Mouse (Mus musculus) forebrain, embryonic 11.5 days (tissue): ENCODE data around the gene Ccdc40. TPM values are rescaled to one million over a fixed set of nuclear protein-coding genes. Genes with fewer than 3 reads are reported as not detected.

ENCODE experiments used
- ATAC-seq: fragments of 200-750 bp; cut with Nextera tagmentation; replicated peaks from 2 replicates; pipeline ENCODE4 v1.8.0; 2017; ENCODE audit warnings: moderate TSS enrichment; ENCODE audit not compliant: low FRiP score
- DNase-seq: peaks from one replicate; pipeline ENCODE4 v3.0.0-alpha.2; 2017; ENCODE audit warnings: low spot score
- H3K27ac ChIP-seq: fragments of 300-500 bp; sonication (generic); 2 replicates; pipeline ENCODE4 v1.5.1; 2014; ENCODE audit warnings: low read depth, low read length
- H3K27me3 ChIP-seq: fragments of 300-500 bp; sonication (generic); 2 replicates; pipeline ENCODE4 v1.6.1; 2014; ENCODE audit warnings: mild to moderate bottlenecking, low read length, mixed read lengths; ENCODE audit not compliant: control insufficient read depth, insufficient read depth
- H3K36me3 ChIP-seq: fragments of 300-500 bp; sonication (generic); 2 replicates; pipeline ENCODE4 v1.6.1; 2014; ENCODE audit warnings: mild to moderate bottlenecking, low read length, moderate library complexity, mixed read lengths; ENCODE audit not compliant: control insufficient read depth, insufficient read depth
- H3K4me1 ChIP-seq: fragments of 300-500 bp; sonication (generic); replicated peaks from 2 replicates; pipeline ENCODE4 v1.6.1; 2014; ENCODE audit warnings: low read length, mixed read lengths; ENCODE audit not compliant: control insufficient read depth, insufficient read depth
- H3K4me2 ChIP-seq: fragments of 300-500 bp; sonication (generic); 2 replicates; pipeline ENCODE4 v1.6.1; 2014; ENCODE audit warnings: low read depth, mild to moderate bottlenecking, low read length, moderate library complexity, mixed read lengths; ENCODE audit not compliant: severe bottlenecking
- H3K4me3 ChIP-seq: fragments of 300-500 bp; sonication (generic); 2 replicates; pipeline ENCODE4 v1.5.1; 2014; ENCODE audit warnings: low read depth, low read length
- H3K9ac ChIP-seq: fragments of 300-500 bp; sonication (generic); 2 replicates; pipeline ENCODE4 v1.6.1; 2014; ENCODE audit warnings: low read length
- H3K9me3 ChIP-seq: fragments of 300-500 bp; sonication (generic); 2 replicates; pipeline ENCODE4 v1.6.1; 2016; ENCODE audit warnings: low read length, mixed read lengths; ENCODE audit not compliant: control insufficient read depth
- WGBS: fragments of 180-500 bp; shearing (Covaris S2); extraction: QIAGEN DNeasy Blood & Tissue Kit; methylation state at CpG from one replicate; pipeline ENCODE4 v1.1.7; 2014; 5-methylcytosine and 5-hydroxymethylcytosine counted together
- polyA plus RNA-seq: library from polyadenylated mRNA; unstranded; fragments of >200 nt; fragmentation: Nextera tagmentation; extraction: Ambion mirVana; gene quantifications from 2 replicates; pipeline ENCODE4 v1.2.1, GENCODE M21; 2014

The Ccdc40 gene
- polyA plus RNA-seq, 1 experiment from 2014 or later = 19.5 TPM

DNA sequence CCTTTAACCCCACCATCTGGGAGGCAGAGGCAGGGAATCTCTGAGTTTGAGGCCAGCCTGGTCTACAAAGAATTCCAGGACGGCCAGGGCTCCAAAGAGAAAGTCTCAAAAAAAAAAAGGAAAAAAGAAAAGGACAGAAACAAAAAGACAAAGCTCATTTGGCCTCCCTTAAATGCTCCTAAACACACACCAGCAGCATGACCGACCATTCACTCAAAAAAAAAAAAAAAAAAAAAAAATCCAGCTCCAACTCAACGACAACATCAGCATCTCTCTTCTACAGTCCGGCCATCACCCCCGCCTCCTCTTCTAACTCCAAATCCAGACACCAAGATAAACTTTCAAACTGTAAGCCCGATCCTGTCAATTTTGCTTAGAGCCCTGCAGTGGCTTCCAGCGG, 70.5 kb downstream of the Ccdc40 start:
- Histone ChIP-seq H3K27me3 (no peaks in the 10 kb centered on the region), H3K4me2 (peak overlapping the region; percentile 86), H3K9me3 (no peaks in the 10 kb centered on the region), H3K4me1 (peaks cover 9% of the 10 kb centered on the region), H3K36me3 (peaks cover 21% of the 10 kb centered on the region), H3K4me3 (peak overlapping the region; percentile 93), H3K27ac (no peak overlapping the region), H3K9ac (peak overlapping the region; percentile 96)
- ATAC-seq (no peak), DNase-seq (no peak)
- WGBS = 18% methylated on average over 7 of the region's 7 CpGs

- H3K27me3 ChIP-seq = no peaks in the 10 kb centered on the region
- peak within 1 kb of the TSS; percentile 93 for H3K4me3 ChIP-seq
- ATAC-seq = peak; percentile 95
- DNase-seq = peak; percentile 98
- H3K36me3 ChIP-seq = peaks cover 17% of the 10 kb centered on the region
- H3K27ac ChIP-seq = peak within 1 kb of the TSS; percentile 97
- under 1% methylated on average over 84 of the region's 89 CpGs for WGBS
- H3K4me1 ChIP-seq = peaks cover 9% of the 10 kb centered on the region
- peak within 1 kb of the TSS; percentile 96 for H3K9ac ChIP-seq
- H3K4me2 ChIP-seq = peak within 1 kb of the TSS; percentile 88
- no peaks in the 10 kb centered on the region for H3K9me3 ChIP-seq
Measured at GRCm38 (mm10) chr11:119299391-119300245, 71.2 kb downstream of the Ccdc40 start, which contains the start of gene Eif4a3. TSS of gene Eif4a3 (minus strand) at chr11:119300089.

- H3K9ac ChIP-seq = peak overlapping the region; percentile 96
- no peaks in the 10 kb centered on the region for H3K9me3 ChIP-seq
- H3K36me3 ChIP-seq = peaks cover 12% of the 10 kb centered on the region
- peak overlapping the region; percentile 97 for H3K27ac ChIP-seq
- 0 out of 2 replicates have a peak, but pooled peaks have one; percentile 22 for ATAC-seq
- no peaks in the 10 kb centered on the region for H3K27me3 ChIP-seq
- no peak for DNase-seq
- peaks cover 9% of the 10 kb centered on the region for H3K4me1 ChIP-seq
- WGBS = 2% methylated on average over 31 of the region's 31 CpGs
- H3K4me2 ChIP-seq = peak overlapping the region; percentile 88
- H3K4me3 ChIP-seq = peak overlapping the region; percentile 93
Measured at GRCm38 (mm10) chr11:119300246-119300935, 72.0 kb downstream of the Ccdc40 start.

DNA sequence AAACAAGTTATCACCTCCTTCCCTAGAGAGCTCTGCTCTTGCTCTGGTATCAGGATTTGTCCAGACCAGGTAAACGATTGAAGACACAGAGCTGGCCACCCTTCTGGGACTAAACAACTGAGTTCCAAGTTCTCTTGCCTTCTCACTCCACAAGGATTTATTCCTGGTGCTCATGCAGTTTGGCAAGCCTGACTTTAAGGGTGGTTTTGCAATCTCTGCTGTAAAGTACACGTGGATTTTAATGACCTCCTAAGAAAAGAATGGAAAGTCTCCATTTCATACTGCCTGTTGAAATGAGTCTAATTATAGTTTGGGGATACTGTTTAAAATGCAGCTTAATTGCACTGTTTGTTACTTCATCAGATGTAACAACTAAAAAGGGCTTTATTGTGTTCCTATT, 72.6 kb downstream of the Ccdc40 start:
- WGBS = 44% methylated on average over 2 of the region's 2 CpGs
- Histone ChIP-seq H3K4me3 (peak overlapping the region; percentile 93; the same call in 1 of the 2 replicates), H3K27ac (peak overlapping the region; percentile 97; the same call in 1 of the 2 replicates)

GRCm38 (mm10) chr11:119304904-119305712, 76.7 kb downstream of the Ccdc40 start:
- Histone ChIP-seq H3K4me3 (no peak overlapping the region), H3K4me1 (no peaks in the 10 kb centered on the region), H3K36me3 (no peaks in the 10 kb centered on the region), H3K27me3 (no peaks in the 10 kb centered on the region), H3K9ac (no peak overlapping the region), H3K27ac (no peak overlapping the region), H3K9me3 (no peaks in the 10 kb centered on the region), H3K4me2 (no peak overlapping the region)
- peak; percentile 78 for DNase-seq
- ATAC-seq = no peak
- WGBS = 47% methylated on average over 16 of the region's 16 CpGs

More for the DNA sequence above, 72.6 kb downstream of the Ccdc40 start:
- peak overlapping the region; percentile 88 for H3K4me2 ChIP-seq
- ATAC-seq (no peak), DNase-seq (no peak)
- peaks cover 7% of the 10 kb centered on the region; the same call in 1 of the 2 replicates for H3K36me3 ChIP-seq
- H3K9me3 ChIP-seq = no peaks in the 10 kb centered on the region
- peaks cover 9% of the 10 kb centered on the region for H3K4me1 ChIP-seq
- H3K27me3 ChIP-seq = no peaks in the 10 kb centered on the region
- H3K9ac ChIP-seq = peak overlapping the region; percentile 96; the same call in 1 of the 2 replicates

DNA sequence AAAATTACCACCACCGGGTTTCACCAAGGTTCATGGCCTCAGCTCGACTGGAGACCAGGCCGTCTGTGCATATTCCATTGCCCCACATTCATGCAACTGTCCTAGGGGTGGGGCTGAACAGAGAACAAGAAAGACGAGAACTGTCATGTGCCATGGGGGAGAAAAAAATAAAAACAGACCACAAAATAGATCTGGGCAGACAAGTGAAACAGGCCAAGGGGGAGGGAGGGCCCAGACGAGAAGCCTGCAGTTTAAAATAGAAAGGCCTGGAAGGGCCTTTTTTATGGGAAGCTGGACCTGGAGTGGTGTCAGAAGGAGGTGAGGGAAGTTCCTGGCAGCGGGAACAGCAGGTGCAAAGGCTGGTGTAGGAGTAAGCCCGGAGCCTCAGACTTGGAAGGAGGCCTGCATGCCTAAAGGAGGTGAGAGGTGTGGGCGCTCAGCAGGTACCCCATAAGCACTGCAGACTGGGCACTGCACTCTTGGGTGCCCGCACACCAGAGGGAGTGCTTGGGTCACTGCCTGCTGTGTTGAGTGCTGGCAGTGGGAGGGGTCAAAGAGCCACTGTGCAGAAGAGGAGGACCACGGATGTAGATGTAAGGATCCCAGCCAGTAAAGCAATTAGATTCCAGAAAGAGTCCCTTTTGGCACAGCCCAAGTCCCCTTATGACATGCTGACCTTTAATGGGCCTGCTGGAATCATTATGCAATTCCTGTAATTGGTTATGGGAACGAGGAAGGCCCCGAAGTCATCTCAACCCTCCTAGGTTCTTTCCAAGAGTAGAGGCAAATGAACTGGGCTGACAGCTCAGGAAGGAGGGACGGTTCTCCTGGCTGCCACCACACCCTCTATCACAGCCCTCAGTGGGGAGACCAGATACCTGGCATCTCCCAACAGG, 78.6 kb downstream of the Ccdc40 start:
- no peaks in the 10 kb centered on the region for H3K36me3 ChIP-seq
- H3K9ac ChIP-seq = no peak overlapping the region
- no peaks in the 10 kb centered on the region for H3K27me3 ChIP-seq
- H3K4me1 ChIP-seq = no peaks in the 10 kb centered on the region
- 70% methylated on average over 13 of the region's 13 CpGs for WGBS
- H3K27ac ChIP-seq = no peak overlapping the region
- ATAC-seq = no peak
- no peaks in the 10 kb centered on the region for H3K9me3 ChIP-seq
- H3K4me2 ChIP-seq = no peak overlapping the region
- DNase-seq = no peak
- no peak overlapping the region for H3K4me3 ChIP-seq

DNA sequence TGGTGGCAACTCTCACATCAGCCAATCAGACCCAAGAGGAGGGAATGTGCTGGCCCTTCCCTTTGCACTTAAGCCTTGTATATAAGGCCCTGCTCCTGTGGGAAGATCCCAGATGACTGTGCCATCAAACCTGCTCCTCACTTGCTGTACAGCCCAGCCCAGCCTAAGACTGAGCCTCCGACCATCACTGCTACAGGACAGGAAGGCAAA, 79.2 kb downstream of the Ccdc40 start, which contains the start of gene Card14:
Card14 (plus strand) TSS at position 111 of the 210 bp plus-strand sequence.
- no peaks in the 10 kb centered on the region for H3K4me1 ChIP-seq
- no peak for ATAC-seq
- no peaks in the 10 kb centered on the region for H3K27me3 ChIP-seq
- no peak within 1 kb of the TSS for H3K4me2 ChIP-seq
- DNase-seq = no peak
- H3K9ac ChIP-seq = no peak within 1 kb of the TSS
- H3K9me3 ChIP-seq = no peaks in the 10 kb centered on the region
- WGBS = 60% methylated on average over 1 of the region's 1 CpGs
- H3K27ac ChIP-seq = no peak within 1 kb of the TSS
- no peak within 1 kb of the TSS for H3K4me3 ChIP-seq
- H3K36me3 ChIP-seq = no peaks in the 10 kb centered on the region
